In genomic region chr7:19430402-19430801, GRCm38 (mm10) we compare ENCODE assay signal across 17 mouse cellular contexts. TPM values are rescaled to one million over a fixed set of nuclear protein-coding genes. Genes with fewer than 3 reads are reported as not detected.
"Had no signal": no experiment of that assay in that cellular context is flagged by ENCODE, and none has a peak within 500 bp of the region (broad histone marks: within the 10 kb centered on the region; RNA-seq: fewer than 3 reads in every experiment).

No protein-coding gene starts in this region.

- H3K27me3 ChIP-seq: liver, embryonic 12.5 days; lung, embryonic 15.5 days; midbrain, embryonic 12.5 days; neural tube, embryonic 13.5 days; neural tube, embryonic 15.5 days had no signal

- H3K9ac ChIP-seq: liver, embryonic 12.5 days; liver, embryonic 14.5 days; lung, embryonic 15.5 days; midbrain, embryonic 12.5 days; neural tube, embryonic 13.5 days; neural tube, embryonic 15.5 days had no signal

- H3K27ac ChIP-seq: liver, embryonic 12.5 days; liver, embryonic 14.5 days; lung, embryonic 15.5 days; midbrain, embryonic 10.5 days; midbrain, embryonic 12.5 days; neural tube, embryonic 13.5 days; neural tube, embryonic 15.5 days had no signal

- H3K4me2 ChIP-seq: liver, embryonic 12.5 days; lung, embryonic 15.5 days; midbrain, embryonic 12.5 days; neural tube, embryonic 13.5 days; neural tube, embryonic 15.5 days had no signal

- H3K4me3 ChIP-seq: liver, embryonic 12.5 days; lung, embryonic 15.5 days; midbrain, embryonic 10.5 days; midbrain, embryonic 12.5 days; myocyte; neural tube, embryonic 13.5 days; neural tube, embryonic 15.5 days had no signal

- H3K9me3 ChIP-seq: lung, embryonic 15.5 days; midbrain, embryonic 10.5 days; midbrain, embryonic 12.5 days; neural tube, embryonic 15.5 days had no signal

- H3K4me1 ChIP-seq: liver, embryonic 12.5 days; lung, embryonic 15.5 days; midbrain, embryonic 10.5 days; midbrain, embryonic 12.5 days; neural tube, embryonic 15.5 days had no signal

- ATAC-seq: liver, embryonic 12.5 days; midbrain, embryonic 16.5 days had no signal

- DNase-seq: right cerebral cortex, adult 18-20 months; right cerebral cortex, postnatal 25 days; right cerebral cortex, postnatal 4 days; spleen, adult 18-20 months; thymus, adult 18-20 months; thymus, postnatal 14 days; thymus, postnatal 36 days had no signal

RNA-seq across cellular contexts. Expression of gene Ckm, which starts 25.8 kb away (rescaled TPM):
- polyA plus RNA-seq: midbrain, embryonic 10.5 days; midbrain, embryonic 12.5 days; midbrain, embryonic 14.5 days had no signal

RNA-seq across cellular contexts. Expression of gene Exoc3l2, which starts 32.7 kb away (rescaled TPM):
- polyA plus RNA-seq: myocyte had no signal
